Mouse (Mus musculus) heart, adult 2 months (tissue): ENCODE data around the gene 1700102P08Rik.

Source experiments
- CTCF ChIP-seq: fragments of 200-600 bp; IDR thresholded peaks from 2 replicates; pipeline ENCODE4 v1.8.1; 2022; ENCODE audit warnings: antibody characterized with exemption, mild to moderate bottlenecking, moderate library complexity
- EP300 ChIP-seq: fragments of 200-500 bp; IDR thresholded peaks from 2 replicates; pipeline ENCODE4 v1.6.1; 2011; ENCODE audit warnings: low read depth, low read length, control low read depth; ENCODE audit not compliant: insufficient read depth
- POLR2A ChIP-seq: fragments of 200-500 bp; IDR thresholded peaks from 2 replicates; pipeline ENCODE4 v1.6.1; 2011; ENCODE audit warnings: mild to moderate bottlenecking, low read depth, low read length, control low read depth; ENCODE audit not compliant: insufficient read depth

GRCm38 (mm10) chr9:108411381-108411942, 18.9 kb downstream of the 1700102P08Rik start:
- no peak for TF ChIP-seq CTCF
- no peak for TF ChIP-seq POLR2A
- no peak for TF ChIP-seq EP300
